ENCODE assay signal across 8 mouse cellular contexts in genomic region chr17:26939178-26939972, GRCm38 (mm10). TPM values are rescaled to one million over a fixed set of nuclear protein-coding genes. Genes with fewer than 3 reads are reported as not detected.
DNase-seq lines count a peak whose midpoint lies in the region; ATAC-seq lines count a peak whose summit lies in the region.

Gene Cuta, minus strand, starts transcription at chr17:26939569.

- WGBS in forebrain, embryonic 14.5 days: under 1% methylated on average over 70 of the region's 70 CpGs
- WGBS in neural tube, embryonic 15.5 days: under 1% methylated on average over 70 of the region's 70 CpGs

- peak; percentile 99 for DNase-seq in ES-CJ7 (ENCODE audit: low read depth, low spot score)
- peak; percentile 100 for DNase-seq in cerebellum, adult 11 months
- DNase-seq in forebrain, embryonic 14.5 days (ENCODE audit: low spot score): peak; percentile 100
- peak; percentile 99 for DNase-seq in heart, postnatal 14 days
- DNase-seq in layer of hippocampus, adult 11-12 months (ENCODE audit: low spot score): peak; percentile 100
- DNase-seq in lung, adult 18-20 months: peak; percentile 100
- peak; percentile 100 for DNase-seq in testis, postnatal 14 days (ENCODE audit: low spot score)

- peak within 1 kb of the TSS; percentile 96 for H3K27ac ChIP-seq in forebrain, embryonic 14.5 days (ENCODE audit: low read depth, low read length)
- peak within 1 kb of the TSS; percentile 95 for H3K27ac ChIP-seq in neural tube, embryonic 15.5 days (replicated peaks)

- ATAC-seq in forebrain, embryonic 14.5 days: peak; percentile 95
- peak; percentile 92 for ATAC-seq in neural tube, embryonic 15.5 days (ENCODE audit: low FRiP score)

- H3K27me3 ChIP-seq in forebrain, embryonic 14.5 days (replicated peaks; ENCODE audit: control insufficient read depth, insufficient read depth, low read length): no peaks in the 10 kb centered on the region
- no peaks in the 10 kb centered on the region for H3K27me3 ChIP-seq in neural tube, embryonic 15.5 days (replicated peaks)

- peaks cover 33% of the 10 kb centered on the region for H3K36me3 ChIP-seq in forebrain, embryonic 14.5 days (ENCODE audit: control insufficient read depth, insufficient read depth, low read length)
- H3K36me3 ChIP-seq in neural tube, embryonic 15.5 days: peaks cover 22% of the 10 kb centered on the region

- peak within 1 kb of the TSS; percentile 69 for H3K9ac ChIP-seq in forebrain, embryonic 14.5 days (ENCODE audit: low read length)
- peak within 1 kb of the TSS; percentile 71 for H3K9ac ChIP-seq in neural tube, embryonic 15.5 days (replicated peaks)

- intact Hi-C loops in heart, postnatal 14 days (cut with DNase I): loop anchor here (10.0 kb wide), 2 partner anchors 185 to 265 kb away; partner anchors contain the start of gene Lemd2

- peak within 1 kb of the TSS; percentile 90 for H3K4me2 ChIP-seq in forebrain, embryonic 14.5 days (ENCODE audit: low read length)
- H3K4me2 ChIP-seq in neural tube, embryonic 15.5 days: peak within 1 kb of the TSS; percentile 97

- peak within 1 kb of the TSS; percentile 50 for H3K4me3 ChIP-seq in forebrain, embryonic 14.5 days (ENCODE audit: low read depth, low read length)
- peak within 1 kb of the TSS; percentile 65 for H3K4me3 ChIP-seq in neural tube, embryonic 15.5 days (replicated peaks)

- no peaks in the 10 kb centered on the region for H3K9me3 ChIP-seq in forebrain, embryonic 14.5 days (replicated peaks; ENCODE audit: control insufficient read depth, low read length)
- no peaks in the 10 kb centered on the region for H3K9me3 ChIP-seq in neural tube, embryonic 15.5 days (replicated peaks)

- H3K4me1 ChIP-seq in forebrain, embryonic 14.5 days (ENCODE audit: control insufficient read depth, insufficient read depth, low read length): peaks cover 34% of the 10 kb centered on the region
- peaks cover 60% of the 10 kb centered on the region for H3K4me1 ChIP-seq in neural tube, embryonic 15.5 days

RNA-seq across cellular contexts. Expression of gene Cuta, which starts in this region (rescaled TPM):
- 137 and 150 TPM in 2 replicates for polyA plus RNA-seq in forebrain, embryonic 14.5 days (2014; fragmentation: Nextera tagmentation; extraction: Ambion mirVana)
- total RNA-seq in heart, postnatal 14 days (2021): 10 to 100 TPM; 91.1 to 91.8 TPM
- 141 and 152 TPM in 2 replicates for polyA plus RNA-seq in neural tube, embryonic 15.5 days (2015; fragmentation: Nextera tagmentation; extraction: Ambion mirVana)

Comparison
In these comparisons a context has a peak if more than half of its experiments do, and no peak if none do; other contexts are left out.
1. Peak in every context shown above with its lines: DNase-seq, ATAC-seq, H3K4me3 ChIP-seq and H3K27ac ChIP-seq.